Mouse (Mus musculus) T-cell, adult 66 days (primary cell): ENCODE results near the gene She. TPM values are rescaled to one million over a fixed set of nuclear protein-coding genes. Genes with fewer than 3 reads are reported as not detected.

Source experiments
- total RNA-seq, 2 experiments: library from RNA; stranded (reverse); gene quantifications; 3 replicates in 1 of 2; 4 replicates in 1 of 2; pipeline ENCODE4 v1.2.4; 2023

She gene
- total RNA-seq = 1 to 10 TPM; 2.0 TPM

DNA sequence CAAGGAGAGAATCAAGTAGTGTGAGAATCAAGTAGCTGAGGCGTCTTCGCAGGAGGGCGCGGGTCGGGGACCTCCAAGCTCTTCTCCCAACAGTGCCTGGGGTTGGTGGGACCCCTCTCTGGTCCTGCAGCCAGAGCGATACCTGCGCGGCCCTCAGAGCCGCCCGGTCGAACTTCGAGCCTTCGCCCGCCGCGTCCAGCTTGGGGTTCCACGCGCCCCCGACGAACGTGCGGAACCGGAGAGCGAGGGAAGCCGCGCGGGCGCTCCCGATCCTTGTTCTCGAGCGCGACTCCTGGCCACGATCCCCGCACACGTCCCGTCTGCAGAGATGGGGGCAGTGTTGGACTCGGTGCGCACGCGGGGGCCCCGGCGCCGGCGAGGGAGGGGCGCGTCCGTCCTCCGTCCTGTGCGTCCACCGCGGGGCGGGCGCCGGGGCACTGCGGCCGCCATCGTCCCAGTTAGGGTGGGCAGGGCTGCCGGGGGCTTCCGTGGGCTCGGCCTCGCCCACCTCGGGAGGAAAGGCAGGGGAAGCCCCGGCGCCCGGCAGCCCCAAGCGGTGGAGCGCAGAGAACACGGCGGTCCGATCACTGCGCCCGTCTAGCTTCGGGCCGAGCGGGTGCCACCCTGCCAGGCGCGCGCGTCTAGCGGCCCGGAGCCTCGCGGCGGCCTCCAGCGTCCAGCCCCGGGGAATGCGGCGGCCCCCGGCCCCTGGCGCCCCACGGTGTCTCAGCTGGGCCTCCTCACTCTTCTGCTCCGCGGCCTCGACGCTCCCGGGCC, at the start of gene She:
Gene She (plus strand): TSS at position 556 of the 777 bp plus-strand sequence.

Other genes starting within 250 kb of the She start
- 100 to 1,000 TPM; 147 to 166 TPM for gene Adar, start 116.3 kb upstream of the She start, total RNA-seq
- gene Chrnb2, start 66.7 kb upstream of the She start, total RNA-seq = 1 to 10 TPM; 2.6 to 3.5 TPM
- 10 to 100 TPM; 92.0 to 92.1 TPM for gene Ube2q1, start 57.8 kb upstream of the She start, total RNA-seq
- gene Il6ra, start 81.8 kb downstream of the She start, total RNA-seq = 100 to 1,000 TPM; 123 to 140 TPM
- gene Atp8b2, start 132.1 kb downstream of the She start, total RNA-seq = 100 to 1,000 TPM; 134 to 136 TPM
- gene Hax1, start 167.4 kb downstream of the She start, total RNA-seq = 10 to 100 TPM; 54.0 to 60.6 TPM
- 100 to 1,000 TPM in 1 of 2 experiments, 10 to 100 TPM in 1; 94.8 to 103 TPM for gene 4933434E20Rik, start 220.3 kb downstream of the She start, total RNA-seq
- 100 to 1,000 TPM; 237 to 253 TPM for gene Ubap2l, start 221.3 kb downstream of the She start, total RNA-seq
- 100 to 1,000 TPM; 548 to 572 TPM for gene Tpm3, start 241.3 kb downstream of the She start, total RNA-seq